Mouse (Mus musculus) left cerebral cortex, adult 18-20 months (tissue): ENCODE measurements around the gene Sord. TPM values are rescaled to one million over a fixed set of nuclear protein-coding genes. Genes with fewer than 3 reads are reported as not detected.

Experiments used
- DNase-seq, 2 experiments: peaks; one replicate each; pipeline ENCODE4 v3.0.0; 2021 to 2022; ENCODE audit warnings: low spot score in 2 of 2, mixed read lengths in 1 of 2
- total RNA-seq, 2 experiments: library from RNA; stranded (reverse); gene quantifications; 2 replicates each; pipeline ENCODE4 v1.2.3; 2021

Gene Sord
- total RNA-seq, 2 experiments from 2014 or later = 19.4 to 20.4 TPM

GRCm38 (mm10) chr2:122237891-122238470 is 3.4 kb downstream of the Sord start:
- DNase-seq = no peak

GRCm38 (mm10) chr2:122240735-122241134 is 6.2 kb downstream of the Sord start:
- DNase-seq = no peak

GRCm38 (mm10) chr2:122241226-122241625 is 6.7 kb downstream of the Sord start:
- no peak for DNase-seq

DNA sequence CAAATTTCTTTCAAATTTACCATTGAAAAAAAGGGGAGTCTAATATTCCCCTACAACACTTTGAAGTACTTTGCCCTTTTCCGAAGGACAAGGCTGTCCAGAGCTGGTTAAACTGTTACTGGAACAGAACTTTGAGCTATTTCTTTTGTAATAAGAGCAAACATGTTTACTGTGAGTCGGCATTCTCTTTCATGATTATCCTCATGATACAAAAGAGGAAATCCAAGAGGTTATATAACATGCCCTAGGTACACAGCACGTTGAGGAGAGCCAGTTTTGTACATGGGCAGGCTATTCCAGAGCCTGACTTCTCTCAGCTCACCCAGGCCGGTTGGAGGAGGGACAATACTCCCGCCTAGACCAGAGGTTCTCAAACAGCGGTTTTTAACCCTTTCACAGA is 7.4 kb downstream of the Sord start:
- DNase-seq = no peak

GRCm38 (mm10) chr2:122243671-122244131 is 9.2 kb downstream of the Sord start:
- DNase-seq = peak; percentile 77

DNA sequence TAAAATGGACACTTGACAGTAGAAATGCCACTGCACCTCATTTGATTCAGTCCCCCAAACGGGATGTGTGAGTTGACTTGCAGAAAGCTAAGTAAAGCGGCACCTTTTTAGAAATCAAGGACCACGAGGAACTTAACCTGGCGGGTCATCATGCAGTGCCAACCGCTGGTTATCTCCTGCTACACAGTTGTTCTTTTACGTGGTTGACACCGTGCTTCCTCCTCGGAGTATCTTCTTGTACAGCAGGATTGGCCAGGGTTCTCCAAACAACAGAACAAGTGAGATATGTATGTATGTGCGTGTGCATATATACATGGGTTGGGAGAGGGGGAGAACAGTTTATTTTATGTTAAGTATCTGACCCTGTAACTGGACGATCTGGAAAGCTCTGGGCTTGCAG is 13.2 kb downstream of the Sord start:
- DNase-seq = no peak

GRCm38 (mm10) chr2:122255997-122256396 is 21.4 kb downstream of the Sord start:
- peak; percentile 36 to 55 for DNase-seq

DNA sequence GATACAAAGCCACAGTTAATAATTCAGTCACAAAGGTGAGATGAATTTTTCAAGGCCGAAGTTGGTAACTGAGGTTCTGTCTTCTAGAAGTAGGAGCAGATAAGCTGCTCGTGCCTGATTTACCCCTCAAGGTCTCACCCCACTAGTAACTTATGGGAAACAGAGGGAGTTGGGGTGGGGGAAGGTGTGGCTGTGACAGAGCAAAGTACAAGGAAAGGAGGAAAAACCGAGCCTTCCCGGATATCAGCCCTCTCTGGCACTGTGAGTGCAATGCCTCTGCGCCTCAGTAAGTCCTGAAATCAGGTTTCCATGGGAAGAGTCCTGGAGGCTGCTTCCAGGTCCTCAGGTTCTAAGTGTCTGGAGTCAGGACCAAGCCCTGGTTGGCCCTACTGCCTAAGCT is 26.2 kb downstream of the Sord start:
- no peak for DNase-seq

DNA sequence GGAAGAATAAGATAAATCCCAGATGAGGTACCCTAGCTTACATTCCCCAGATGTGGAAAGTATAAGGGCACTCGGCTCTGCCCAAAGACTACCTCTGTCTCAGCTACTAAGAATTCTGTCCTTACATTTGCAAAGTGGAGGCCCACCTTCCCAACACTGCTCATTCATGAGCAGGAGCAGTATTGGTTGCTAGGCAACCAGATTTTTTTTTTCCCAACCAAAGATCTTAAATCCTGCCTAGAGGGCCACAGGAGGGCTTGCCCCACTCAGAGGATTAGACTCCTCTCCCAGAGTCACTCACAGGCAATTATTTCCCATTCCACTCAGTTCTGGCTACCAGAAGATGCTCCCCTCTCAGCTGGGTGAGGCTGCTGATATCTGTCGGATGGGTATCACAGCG is 30.1 kb downstream of the Sord start:
- no peak for DNase-seq

DNA sequence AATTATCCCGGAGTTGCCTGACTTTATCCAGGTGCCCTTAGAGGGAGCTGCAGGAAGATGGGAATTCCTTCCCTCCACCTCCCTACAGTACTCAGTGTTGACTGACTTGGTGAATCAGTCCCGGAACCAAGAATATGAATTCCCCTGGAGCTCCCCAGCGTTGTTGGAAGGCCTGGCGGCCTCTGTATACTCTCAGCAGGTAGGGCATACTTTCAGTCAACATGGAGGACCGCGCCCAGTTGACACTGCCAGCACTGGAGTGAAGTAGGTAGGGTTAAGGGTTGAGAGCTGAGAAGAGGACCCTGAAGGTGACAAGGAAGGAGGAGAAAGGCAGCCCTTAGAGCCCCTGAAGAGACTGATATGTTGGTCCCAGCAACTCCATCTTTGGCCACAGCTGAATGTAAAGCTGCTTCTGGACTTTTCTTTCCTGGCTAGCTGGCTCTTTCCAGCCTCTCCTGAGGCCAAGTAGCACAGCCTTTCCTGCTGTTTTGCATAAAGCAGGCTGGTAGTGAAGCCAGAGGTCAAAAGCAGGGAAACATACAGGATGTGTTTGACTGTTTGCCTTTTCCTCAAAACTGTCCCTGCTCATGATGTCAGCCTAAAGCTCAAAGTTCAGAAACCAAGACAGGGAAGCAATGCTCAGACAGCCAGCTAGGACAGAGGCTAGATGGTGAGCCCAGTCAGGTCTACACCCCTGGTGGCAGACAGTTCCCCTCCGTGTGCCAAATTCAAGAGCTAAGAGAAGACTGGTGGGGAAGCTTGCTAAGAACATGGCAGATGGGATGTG is 32.1 kb downstream of the Sord start:
- DNase-seq = no peak

DNA sequence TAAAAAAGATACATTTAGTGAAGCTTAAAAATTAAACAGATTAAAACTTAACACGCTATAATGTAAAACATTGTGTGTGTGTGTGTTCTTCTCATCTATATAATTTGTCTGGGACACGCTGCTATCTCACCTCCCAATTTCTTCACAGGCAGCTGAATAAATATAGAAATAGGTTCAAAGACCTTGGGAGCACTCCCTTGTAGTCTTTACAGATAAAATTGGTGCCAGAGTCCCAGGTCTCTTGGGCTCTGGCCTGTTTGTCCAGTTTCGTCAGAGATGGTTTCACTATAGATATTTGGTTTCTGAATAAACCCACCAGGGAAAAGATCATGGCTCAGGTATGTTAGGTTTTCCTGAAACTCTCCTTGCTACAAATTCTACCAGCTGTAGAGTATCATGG is 44.2 kb downstream of the Sord start:
- no peak for DNase-seq

DNA sequence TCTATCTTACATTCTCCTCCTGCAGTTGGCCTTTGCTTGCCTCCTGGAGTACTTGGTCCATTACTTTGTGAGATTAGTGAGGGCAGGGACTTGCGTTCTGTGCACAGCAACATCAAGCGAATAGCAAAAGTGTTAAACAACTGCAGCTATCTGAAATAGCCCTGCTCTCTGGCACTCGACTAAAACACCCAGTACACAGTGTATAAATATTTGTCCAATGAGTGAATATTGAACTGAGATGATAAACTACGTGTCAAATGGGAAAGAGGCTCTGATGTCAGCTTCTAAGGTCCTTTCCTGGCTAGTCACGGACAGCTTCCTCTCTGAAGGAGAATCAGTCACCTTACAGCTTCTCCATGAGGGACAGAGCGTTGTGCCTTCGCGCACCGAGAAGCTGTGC is 49.5 kb downstream of the Sord start:
- no peak for DNase-seq

- DNase-seq = no peak
These were observed 51.6 kb downstream of the Sord start for GRCm38 (mm10) chr2:122286137-122286536.

DNA sequence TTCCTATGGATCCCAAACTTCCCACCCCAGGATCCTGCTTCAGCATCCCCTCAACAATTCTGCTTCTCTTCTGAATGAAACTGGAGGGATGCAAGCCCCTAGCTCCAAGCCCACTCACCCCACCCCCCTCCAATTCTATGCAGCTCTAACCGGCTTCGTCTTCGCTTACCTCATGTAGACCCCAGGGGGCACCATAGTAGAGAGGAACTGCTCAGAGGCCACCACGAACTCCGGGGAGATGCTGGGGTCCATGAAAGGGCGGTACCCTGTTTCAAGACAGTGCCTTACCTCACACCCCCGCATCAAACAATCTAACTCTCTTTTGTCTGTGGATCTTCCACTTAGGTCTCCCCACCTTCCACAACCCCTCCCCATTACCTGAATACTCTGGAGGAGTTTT is 60.4 kb downstream of the Sord start:
- DNase-seq = no peak

- DNase-seq = no peak
These were observed 62.9 kb downstream of the Sord start for GRCm38 (mm10) chr2:122297271-122298095.

DNA sequence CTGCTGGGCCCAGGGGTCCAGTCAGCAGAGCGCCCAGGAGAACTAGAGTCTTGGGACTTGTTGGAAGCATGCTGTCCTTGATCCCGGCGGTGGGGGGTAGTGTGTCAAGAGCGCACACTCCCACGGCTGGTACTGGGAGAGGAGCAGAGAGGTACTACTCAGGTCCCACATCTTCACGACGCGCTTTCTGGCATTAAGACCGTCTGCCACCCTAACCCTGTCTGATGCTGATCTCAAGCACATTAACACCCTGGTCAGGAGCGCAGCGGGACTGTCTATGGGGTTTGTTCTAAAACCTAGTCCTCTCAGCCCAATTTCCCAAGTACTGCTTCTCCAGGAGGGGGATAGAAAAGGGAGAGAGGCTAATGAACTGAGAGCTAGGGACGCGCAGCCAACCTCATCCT is 63.5 kb downstream of the Sord start, which contains the start of gene Duox2:
TSS of gene Duox2 (minus strand) at position 354 of the 404 bp plus-strand sequence.
- no peak for DNase-seq

- DNase-seq = no peak
These were observed 64.3 kb downstream of the Sord start, which contains the start of gene Duoxa2 for GRCm38 (mm10) chr2:122298596-122299490. Duoxa2 (plus strand) TSS chr2:122298900.

- no peak for DNase-seq
These were observed 65.5 kb downstream of the Sord start for GRCm38 (mm10) chr2:122299911-122300655.

- no peak for DNase-seq
These were observed 66.1 kb downstream of the Sord start for GRCm38 (mm10) chr2:122300656-122301020.
